Mouse (Mus musculus) CD4-positive, CD25-positive, alpha-beta regulatory T cell, adult 4 months (primary cell): Measurements from ENCODE around the gene 1700029P11Rik. TPM values are rescaled to one million over a fixed set of nuclear protein-coding genes. Genes with fewer than 3 reads are reported as not detected.

Experiments
- ATAC-seq: one replicate; pipeline ENCODE4 v1.8.0; 2017
- polyA plus RNA-seq, 2 experiments: library from polyadenylated mRNA; unstranded; fragments of 100-300 nt; shearing (Covaris generic); gene quantifications; one replicate each; pipeline ENCODE4 v1.2.1; 2017

Gene 1700029P11Rik
- not detected for polyA plus RNA-seq

GRCm38 (mm10) chr15:81980321-81980720 is at the start of gene 1700029P11Rik:
Gene 1700029P11Rik (plus strand): TSS chr15:81980540.
- ATAC-seq = no peak

DNA sequence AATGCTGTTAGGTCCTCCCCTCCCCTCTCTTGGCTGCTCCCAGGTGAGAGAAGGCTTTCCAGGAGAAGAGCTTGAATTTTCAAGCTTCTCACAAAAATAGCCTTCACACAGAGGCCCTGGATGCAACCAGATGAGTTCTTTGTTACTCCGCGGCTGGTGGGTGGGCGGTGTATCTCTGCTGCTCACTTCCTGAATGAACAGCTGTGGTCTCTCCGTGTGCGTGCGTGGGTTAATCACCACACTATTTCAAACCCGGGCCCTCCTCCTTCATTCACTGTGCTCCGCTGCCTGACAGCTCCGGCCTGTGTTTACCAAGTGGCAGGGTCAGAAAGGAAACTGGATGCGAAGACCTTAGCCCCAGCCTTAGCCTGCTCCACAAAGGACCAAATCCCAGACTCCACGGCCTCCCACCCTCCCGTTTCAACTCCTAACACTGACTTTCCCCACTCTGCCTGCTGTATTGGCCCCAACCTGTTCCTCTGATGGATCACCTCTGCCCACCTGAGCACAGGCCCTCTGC is 47.3 kb upstream of the 1700029P11Rik start:
- ATAC-seq = peak; percentile 70

GRCm38 (mm10) chr15:81933986-81934385 is 46.4 kb upstream of the 1700029P11Rik start:
- no peak for ATAC-seq

DNA sequence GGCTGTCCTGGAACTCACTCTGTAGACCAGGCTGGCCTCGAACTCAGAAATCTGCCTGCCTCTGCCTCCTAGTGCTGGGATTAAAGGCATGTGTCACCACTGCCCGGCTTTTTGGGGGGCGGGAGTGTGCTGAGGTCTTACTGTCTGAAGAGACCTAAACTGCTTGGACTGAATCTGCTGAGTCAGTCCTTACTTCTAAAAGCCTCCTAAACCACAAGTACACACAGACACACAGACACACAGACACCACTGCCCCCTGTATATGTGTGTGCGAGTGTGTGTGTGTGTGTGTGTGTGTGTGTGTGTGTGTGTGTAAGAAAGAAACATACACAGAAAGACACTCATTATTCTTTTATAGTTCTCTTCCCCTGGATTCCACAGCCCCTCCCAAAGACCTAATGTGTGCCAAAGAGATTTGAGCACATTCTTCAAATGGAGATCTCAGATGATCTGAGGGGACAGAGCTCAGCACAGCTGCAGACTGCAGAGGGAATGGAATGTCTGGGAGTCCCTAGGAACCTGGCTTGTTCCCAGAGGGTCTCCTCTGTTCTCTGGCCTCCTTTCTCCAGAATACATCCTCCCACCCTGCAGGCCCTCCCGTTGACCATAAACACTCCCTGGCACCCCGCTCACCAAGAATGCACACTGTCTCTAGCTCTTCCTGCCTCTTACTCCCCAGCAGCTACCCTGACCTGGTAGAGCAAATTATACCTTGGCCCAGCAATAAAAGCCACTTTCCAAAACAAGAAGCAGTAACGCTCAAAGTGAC is 44.3 kb upstream of the 1700029P11Rik start:
- no peak for ATAC-seq

DNA sequence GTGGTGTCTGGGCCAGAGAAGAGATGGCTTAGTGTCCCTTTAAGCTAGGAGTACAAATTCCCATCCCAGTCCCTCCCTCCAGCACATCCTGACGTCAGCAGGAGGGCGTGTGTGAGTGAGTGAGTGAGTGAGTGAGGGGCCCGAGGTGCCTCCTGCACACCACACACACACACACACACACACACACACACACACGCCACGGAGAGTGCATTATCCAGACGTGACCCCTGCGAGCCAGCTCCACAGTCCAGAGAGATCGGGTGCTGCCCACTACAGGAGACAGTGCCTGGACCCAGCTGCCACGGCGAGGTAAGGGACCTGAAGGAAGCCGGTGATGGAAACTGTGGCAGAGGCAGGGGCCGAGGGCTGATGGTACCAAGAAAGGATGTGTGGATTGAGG is 43.7 kb upstream of the 1700029P11Rik start, which contains the start of gene Csdc2:
Gene Csdc2, plus strand, starts transcription at position 81 of the 400 bp plus-strand sequence.
- ATAC-seq = no peak

DNA sequence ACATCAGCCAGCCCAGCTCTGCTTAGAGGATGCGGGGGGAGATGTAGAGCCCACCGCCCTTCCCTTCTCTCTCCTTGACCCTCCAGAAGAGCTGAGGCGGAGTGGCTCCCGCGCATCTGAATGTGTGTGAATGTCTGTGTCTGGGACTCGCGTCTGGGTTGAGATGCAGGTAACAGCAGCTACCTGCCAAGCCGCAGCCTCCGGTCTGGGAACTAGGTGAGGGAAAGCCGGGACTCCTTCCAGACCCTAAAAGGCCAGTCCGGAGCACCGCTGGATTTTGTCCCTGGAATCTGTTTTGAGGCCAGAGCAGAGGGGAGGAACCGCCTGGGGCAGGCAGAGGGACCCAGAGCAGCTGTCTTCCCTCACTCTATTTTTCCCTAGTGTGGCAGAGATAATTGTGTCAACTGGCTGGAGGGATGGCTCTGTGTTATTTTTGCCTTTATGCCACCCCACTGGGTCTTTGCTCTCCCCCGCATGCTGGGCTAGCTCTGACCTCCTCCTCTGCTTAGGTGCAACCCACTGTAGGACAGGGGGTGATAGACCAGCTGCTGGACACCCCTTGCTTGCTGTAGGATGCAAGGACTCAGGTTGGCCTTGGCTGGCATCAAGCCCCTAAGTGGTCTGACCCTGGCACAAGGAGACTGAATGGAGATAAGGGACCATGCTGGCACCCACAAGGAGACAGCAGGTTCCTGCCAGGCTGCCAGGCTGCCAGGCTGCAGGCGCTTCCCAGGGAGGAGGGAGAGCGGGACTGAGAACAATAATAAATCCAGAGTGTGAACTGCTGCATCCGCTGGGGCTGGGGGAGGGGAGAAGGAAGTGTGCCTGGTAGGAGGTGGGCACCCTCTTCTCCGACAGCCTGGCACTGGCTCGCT is 43.0 kb upstream of the 1700029P11Rik start:
- ATAC-seq = no peak

DNA sequence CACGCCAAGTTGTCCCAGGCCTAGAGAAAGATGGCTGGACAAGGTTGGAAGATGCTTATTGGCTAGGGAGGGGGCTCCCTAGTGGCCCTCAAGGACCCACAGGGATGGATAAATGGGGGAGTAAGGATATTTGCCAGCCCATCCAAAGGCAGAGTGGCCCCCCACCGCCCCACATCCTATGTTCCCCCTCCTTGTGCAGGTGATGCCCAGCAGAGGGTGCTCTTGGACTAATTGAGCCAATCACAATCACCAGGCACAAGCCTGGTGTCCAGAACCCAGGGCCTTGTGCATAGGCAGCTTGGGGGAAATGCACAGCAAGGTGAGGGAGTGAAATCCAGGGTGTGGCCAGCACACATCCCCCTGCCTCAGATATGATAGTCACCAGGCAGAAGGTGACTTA is 42.1 kb upstream of the 1700029P11Rik start:
- ATAC-seq = no peak

GRCm38 (mm10) chr15:81939157-81939715 is 41.1 kb upstream of the 1700029P11Rik start:
- ATAC-seq = no peak

DNA sequence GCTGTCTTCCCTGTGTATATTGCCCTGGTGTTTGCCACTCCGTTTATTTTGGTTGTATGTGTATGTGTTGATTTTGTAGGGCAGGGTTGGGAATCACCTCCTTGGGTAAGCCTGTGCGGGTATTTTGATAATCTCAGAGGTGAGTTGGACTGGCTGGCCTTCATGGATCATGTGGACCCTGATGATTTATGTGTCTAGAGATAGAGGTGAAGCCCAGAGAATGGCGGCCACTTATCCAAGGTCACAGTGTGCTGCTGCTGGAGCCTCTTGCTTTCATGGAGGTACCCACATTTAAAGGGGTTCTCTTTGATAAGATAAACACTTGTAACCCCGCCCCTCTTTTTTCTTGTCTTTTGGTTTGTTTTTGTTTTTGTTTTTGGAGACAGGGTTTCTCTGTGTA is 40.6 kb upstream of the 1700029P11Rik start:
- ATAC-seq = no peak

DNA sequence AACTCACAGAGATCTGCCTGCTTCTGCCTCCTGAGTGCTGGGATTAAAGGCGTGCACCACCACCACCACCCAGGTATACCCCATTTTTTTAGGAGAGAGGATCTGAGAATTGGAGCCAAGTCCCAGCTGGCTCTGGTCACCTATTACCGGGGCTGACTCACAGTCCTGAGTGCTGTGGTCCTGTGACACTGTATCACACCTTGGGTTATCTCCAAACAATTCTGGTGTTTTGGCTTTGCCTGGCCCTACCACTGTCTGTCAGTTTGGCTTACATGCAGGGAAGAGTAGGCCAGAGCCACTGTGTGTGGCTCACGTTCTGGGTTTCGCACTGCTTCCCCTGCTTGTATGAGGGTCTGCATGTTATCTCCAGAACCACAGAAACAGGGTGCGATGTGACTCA is 40.1 kb upstream of the 1700029P11Rik start:
- no peak for ATAC-seq

GRCm38 (mm10) chr15:81941010-81941409 is 39.3 kb upstream of the 1700029P11Rik start:
- ATAC-seq = no peak

DNA sequence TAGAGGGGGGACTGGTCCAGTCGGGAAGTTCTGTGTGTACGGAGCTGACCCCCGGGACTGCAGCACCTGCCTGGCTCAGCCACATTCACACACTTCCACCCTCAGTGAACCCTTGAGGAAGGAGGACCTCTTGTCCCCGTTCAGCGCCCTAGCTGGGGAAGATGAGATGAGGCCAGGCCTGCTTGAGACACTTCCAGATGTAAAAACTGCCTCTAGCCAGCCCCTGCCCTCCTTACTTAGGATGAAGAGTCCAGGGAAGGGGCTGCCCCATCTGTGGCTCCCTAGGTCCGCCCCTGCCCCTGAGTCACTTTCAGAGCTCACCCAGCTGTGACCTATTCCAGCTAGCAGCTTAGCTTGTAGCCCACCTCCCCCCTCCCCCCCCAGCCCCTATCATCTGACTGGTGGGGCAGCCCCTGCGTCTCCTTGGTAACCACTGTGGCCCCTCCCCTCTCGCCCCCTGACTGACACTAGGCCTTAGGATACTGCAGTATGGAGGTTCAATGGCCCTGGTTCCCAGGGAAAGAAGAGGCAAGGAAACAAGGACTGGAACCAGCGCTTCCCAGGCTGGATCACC is 37.1 kb upstream of the 1700029P11Rik start:
- ATAC-seq = no peak

GRCm38 (mm10) chr15:81949076-81949475 is 31.3 kb upstream of the 1700029P11Rik start:
- ATAC-seq = no peak

GRCm38 (mm10) chr15:81949476-81950131 is 30.7 kb upstream of the 1700029P11Rik start:
- ATAC-seq = no peak

GRCm38 (mm10) chr15:81950716-81951115 is 29.6 kb upstream of the 1700029P11Rik start:
- no peak for ATAC-seq

DNA sequence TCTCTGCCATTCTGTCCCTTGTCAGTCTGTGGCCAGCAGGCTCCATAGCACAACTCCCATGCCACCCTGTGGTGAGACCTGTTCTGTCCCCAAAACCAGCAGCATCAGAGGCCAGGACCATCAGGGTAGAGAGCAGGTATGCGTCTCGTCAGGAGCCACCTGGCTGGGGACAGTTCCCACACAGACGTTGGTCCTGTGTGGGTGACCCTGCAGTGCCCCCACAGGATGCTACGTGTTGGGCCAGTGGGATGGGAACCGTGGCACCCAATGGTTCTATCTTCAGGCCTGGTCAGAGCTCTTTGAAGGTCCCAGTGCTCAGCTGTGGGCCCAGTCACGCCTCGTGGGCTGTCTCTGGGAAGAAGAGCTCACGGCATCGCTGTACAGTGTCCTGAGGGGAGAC is 29.2 kb upstream of the 1700029P11Rik start:
- ATAC-seq = no peak

DNA sequence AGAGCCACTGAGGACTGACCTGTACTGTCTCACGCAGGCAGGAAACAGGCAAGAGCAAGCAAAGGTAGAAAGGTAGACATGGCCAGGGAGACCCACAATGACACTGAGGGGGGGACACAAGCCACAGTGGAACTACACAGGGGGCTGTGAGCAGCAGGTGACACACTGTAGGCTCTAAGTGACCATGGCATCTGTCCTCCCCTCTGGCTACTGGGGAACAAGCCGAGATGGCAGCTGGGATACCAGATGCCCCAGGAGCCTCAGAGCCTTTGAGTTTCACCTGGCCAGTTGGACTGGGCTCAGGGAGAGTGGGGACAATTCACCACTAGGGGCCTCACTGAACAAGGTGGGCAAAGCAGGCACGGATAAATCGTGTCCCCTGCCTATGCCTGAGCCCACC is 28.0 kb upstream of the 1700029P11Rik start:
- ATAC-seq = no peak

DNA sequence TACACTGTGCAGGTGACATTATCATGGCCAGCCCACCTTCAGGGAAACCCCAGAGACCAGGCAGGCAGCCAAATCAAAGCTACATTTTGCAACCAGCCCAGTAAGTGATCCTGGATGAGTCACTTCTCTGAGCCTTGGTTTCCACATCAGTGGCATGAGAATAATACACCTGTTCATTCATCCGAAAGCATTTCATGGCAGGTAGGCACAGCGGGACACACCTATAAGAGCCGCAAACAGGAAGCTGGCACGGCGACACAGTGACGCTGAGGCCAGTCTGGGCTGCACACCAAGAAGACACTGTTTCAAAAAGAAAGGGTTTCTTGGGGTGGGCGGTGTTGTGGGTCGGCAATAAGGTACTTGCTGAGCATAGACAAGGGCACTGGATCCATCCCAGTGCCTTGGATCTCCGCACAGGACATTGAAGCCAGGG is 26.2 kb upstream of the 1700029P11Rik start:
- no peak for ATAC-seq

DNA sequence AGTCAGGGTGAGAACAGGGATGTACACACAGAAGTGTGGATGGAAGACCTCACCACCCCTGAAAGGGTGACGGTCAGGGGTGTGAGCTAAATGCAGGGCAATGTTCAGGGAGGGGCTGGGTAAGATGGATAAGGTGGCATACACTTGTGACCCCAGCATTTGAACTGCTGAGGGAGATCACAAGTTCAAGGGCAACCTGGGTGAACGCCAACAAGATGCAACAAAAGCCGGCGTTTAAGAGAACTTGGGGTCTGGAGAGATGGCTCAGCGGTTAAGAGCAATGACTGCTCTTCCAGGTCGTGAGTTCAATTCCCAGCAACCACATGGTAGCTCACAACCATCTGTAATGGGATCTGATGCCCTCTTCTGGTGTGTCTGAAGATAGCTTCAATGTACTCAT is 25.6 kb upstream of the 1700029P11Rik start:
- no peak for ATAC-seq

DNA sequence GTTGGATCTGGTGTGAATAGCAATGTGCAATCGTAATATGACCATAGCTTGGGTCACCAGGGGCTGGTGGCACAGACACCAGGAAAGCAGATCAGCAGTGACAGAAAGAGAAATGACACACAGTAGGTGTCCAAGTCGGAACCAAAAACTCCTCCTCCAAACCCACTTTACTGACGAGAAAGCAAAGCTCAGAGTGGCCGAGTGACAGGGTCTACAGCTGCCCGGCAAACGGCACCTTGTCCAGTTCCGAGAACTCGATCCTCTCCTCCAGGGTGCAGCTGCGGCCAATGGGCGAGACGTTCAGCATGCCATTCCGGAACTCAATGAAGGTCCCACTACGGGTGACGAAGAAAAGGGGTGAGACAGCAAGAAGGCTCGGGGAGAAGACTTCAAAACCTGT is 24.9 kb upstream of the 1700029P11Rik start:
- no peak for ATAC-seq

- no peak for ATAC-seq
Measured at GRCm38 (mm10) chr15:81956457-81956856, 23.9 kb upstream of the 1700029P11Rik start.

GRCm38 (mm10) chr15:81957598-81957997 is 22.7 kb upstream of the 1700029P11Rik start:
- no peak for ATAC-seq
